Mouse (Mus musculus) embryonic facial prominence, embryonic 13.5 days (tissue): ENCODE data around the gene Slc25a39. TPM values are rescaled to one million over a fixed set of nuclear protein-coding genes. Genes with fewer than 3 reads are reported as not detected.

ENCODE experiments used
- ATAC-seq: fragments of 200-750 bp; cut with Nextera tagmentation; 2 replicates; pipeline ENCODE4 v1.8.0; 2017; ENCODE audit warnings: low read depth; ENCODE audit not compliant: insufficient number of reproducible peaks, insufficient read depth, low FRiP score, low TSS enrichment
- H3K27ac ChIP-seq: fragments of 300-500 bp; sonication (generic); 2 replicates; pipeline ENCODE4 v1.5.1; 2015; ENCODE audit warnings: moderate library complexity, mild to moderate bottlenecking, inconsistent platforms
- H3K27me3 ChIP-seq: fragments of 300-500 bp; sonication (generic); 2 replicates; pipeline ENCODE4 v1.6.1; 2015; ENCODE audit warnings: mild to moderate bottlenecking, inconsistent platforms
- H3K36me3 ChIP-seq: fragments of 300-500 bp; sonication (generic); 2 replicates; pipeline ENCODE4 v1.6.1; 2015; ENCODE audit warnings: mild to moderate bottlenecking, inconsistent platforms
- H3K4me1 ChIP-seq: fragments of 300-500 bp; sonication (generic); 2 replicates; pipeline ENCODE4 v1.6.1; 2015; ENCODE audit warnings: inconsistent platforms
- H3K4me2 ChIP-seq: fragments of 300-500 bp; sonication (generic); 2 replicates; pipeline ENCODE4 v1.6.1; 2015; ENCODE audit warnings: moderate library complexity, mild to moderate bottlenecking, inconsistent platforms
- H3K4me3 ChIP-seq: fragments of 300-500 bp; sonication (generic); 2 replicates; pipeline ENCODE4 v1.5.1; 2015; ENCODE audit warnings: mild to moderate bottlenecking, inconsistent platforms
- H3K9ac ChIP-seq: fragments of 300-500 bp; sonication (generic); 2 replicates; pipeline ENCODE4 v1.6.1; 2015; ENCODE audit warnings: mild to moderate bottlenecking, inconsistent platforms
- H3K9me3 ChIP-seq: fragments of 300-500 bp; sonication (generic); 2 replicates; pipeline ENCODE4 v1.6.1; 2016; ENCODE audit warnings: inconsistent platforms
- WGBS: fragments of 180-500 bp; shearing (Covaris S2); methylation state at CpG from one replicate; pipeline ENCODE4 v1.1.7; 2015; ENCODE audit warnings: mixed read lengths; 5-methylcytosine and 5-hydroxymethylcytosine counted together
- polyA plus RNA-seq: library from polyadenylated mRNA; unstranded; fragments of >200 nt; fragmentation: Nextera tagmentation; extraction: Ambion mirVana; gene quantifications from 2 replicates; pipeline ENCODE4 v1.2.1, GENCODE M21; 2015

Gene Slc25a39
- polyA plus RNA-seq, 1 experiment from 2014 or later, result 191 TPM

GRCm38 (mm10) chr11:102365699-102366098 lies 42.0 kb downstream of the Slc25a39 start:
- H3K27me3 ChIP-seq, result no peaks in the 10 kb centered on the region
- no peaks in the 10 kb centered on the region for H3K36me3 ChIP-seq
- 12% methylated on average over 4 of the region's 4 CpGs for WGBS
- no peak overlapping the region for H3K4me3 ChIP-seq
- ATAC-seq, result no peak
- H3K4me2 ChIP-seq, result no peak overlapping the region
- H3K4me1 ChIP-seq, result 0 out of 2 replicates have a peak, but pooled peaks cover 3% of the 10 kb centered on the region
- no peak overlapping the region for H3K9ac ChIP-seq
- H3K27ac ChIP-seq, result no peak overlapping the region
- H3K9me3 ChIP-seq, result no peaks in the 10 kb centered on the region

GRCm38 (mm10) chr11:102364570-102365371 lies 43.0 kb downstream of the Slc25a39 start:
- no peak overlapping the region for H3K9ac ChIP-seq
- H3K27ac ChIP-seq, result no peak overlapping the region
- H3K4me3 ChIP-seq, result no peak overlapping the region
- no peak overlapping the region for H3K4me2 ChIP-seq
- no peaks in the 10 kb centered on the region for H3K36me3 ChIP-seq
- H3K9me3 ChIP-seq, result no peaks in the 10 kb centered on the region
- ATAC-seq, result peak; percentile 18; the same call in 1 of the 2 replicates
- no peaks in the 10 kb centered on the region for H3K27me3 ChIP-seq
- H3K4me1 ChIP-seq, result 0 out of 2 replicates have a peak, but pooled peaks cover 3% of the 10 kb centered on the region
- WGBS, result 64% methylated on average over 14 of the region's 14 CpGs

- Histone ChIP-seq H3K36me3 (no peaks in the 10 kb centered on the region), H3K27ac (no peak overlapping the region), H3K27me3 (no peaks in the 10 kb centered on the region), H3K9me3 (no peaks in the 10 kb centered on the region), H3K9ac (no peak overlapping the region), H3K4me2 (no peak overlapping the region), H3K4me3 (no peak overlapping the region), H3K4me1 (0 out of 2 replicates have a peak, but pooled peaks cover 3% of the 10 kb centered on the region)
- WGBS, result 50% methylated on average over 2 of the region's 2 CpGs
- ATAC-seq, result no peak
Measured at GRCm38 (mm10) chr11:102363623-102364022, 44.1 kb downstream of the Slc25a39 start.

- Histone ChIP-seq H3K27ac (no peak overlapping the region; the same call in 1 of the 2 replicates), H3K27me3 (peaks cover 3% of the 10 kb centered on the region), H3K9me3 (no peaks in the 10 kb centered on the region), H3K4me3 (no peak overlapping the region), H3K4me1 (0 out of 2 replicates have a peak, but pooled peaks cover 3% of the 10 kb centered on the region), H3K4me2 (no peak overlapping the region), H3K9ac (no peak overlapping the region), H3K36me3 (no peaks in the 10 kb centered on the region)
- WGBS, result 82% methylated on average over 8 of the region's 8 CpGs
- ATAC-seq, result no peak
Measured at GRCm38 (mm10) chr11:102361776-102362495, 45.8 kb downstream of the Slc25a39 start.

GRCm38 (mm10) chr11:102358365-102358764 lies 49.4 kb downstream of the Slc25a39 start:
- Histone ChIP-seq H3K4me2 (0 out of 2 replicates have a peak overlapping the region, but pooled peaks have one; percentile 7), H3K9me3 (no peaks in the 10 kb centered on the region), H3K27ac (no peak overlapping the region), H3K27me3 (peaks cover 7% of the 10 kb centered on the region), H3K4me1 (no peaks in the 10 kb centered on the region), H3K9ac (no peak overlapping the region), H3K4me3 (no peak overlapping the region), H3K36me3 (no peaks in the 10 kb centered on the region)
- no peak for ATAC-seq
- WGBS, result 65% methylated on average over 10 of the region's 10 CpGs

- 73% methylated on average over 31 of the region's 31 CpGs for WGBS
- no peak for ATAC-seq
- no peaks in the 10 kb centered on the region for H3K4me1 ChIP-seq
Measured at GRCm38 (mm10) chr11:102356636-102357350, 51.0 kb downstream of the Slc25a39 start.

GRCm38 (mm10) chr11:102356190-102356589 lies 51.6 kb downstream of the Slc25a39 start:
- no peaks in the 10 kb centered on the region for H3K4me1 ChIP-seq
- no peak overlapping the region for H3K4me3 ChIP-seq
- 82% methylated on average over 12 of the region's 12 CpGs for WGBS
- no peak overlapping the region for H3K4me2 ChIP-seq
- H3K9me3 ChIP-seq, result no peaks in the 10 kb centered on the region
- H3K27ac ChIP-seq, result no peak overlapping the region
- no peaks in the 10 kb centered on the region for H3K36me3 ChIP-seq
- peaks cover 14% of the 10 kb centered on the region for H3K27me3 ChIP-seq
- ATAC-seq, result no peak
- H3K9ac ChIP-seq, result no peak overlapping the region

More at GRCm38 (mm10) chr11:102356636-102357350, 51.0 kb downstream of the Slc25a39 start:
- Histone ChIP-seq H3K9ac (no peak overlapping the region), H3K27ac (no peak overlapping the region), H3K27me3 (peaks cover 13% of the 10 kb centered on the region), H3K9me3 (no peaks in the 10 kb centered on the region), H3K4me3 (no peak overlapping the region), H3K4me2 (no peak overlapping the region), H3K36me3 (no peaks in the 10 kb centered on the region)

- H3K27me3 ChIP-seq, result peaks cover 18% of the 10 kb centered on the region
- no peak overlapping the region for H3K4me3 ChIP-seq
- H3K9me3 ChIP-seq, result no peaks in the 10 kb centered on the region
- 81% methylated on average over 3 of the region's 3 CpGs for WGBS
- H3K9ac ChIP-seq, result no peak overlapping the region
- H3K4me2 ChIP-seq, result no peak overlapping the region
- H3K36me3 ChIP-seq, result no peaks in the 10 kb centered on the region
- no peaks in the 10 kb centered on the region for H3K4me1 ChIP-seq
- ATAC-seq, result no peak
- H3K27ac ChIP-seq, result no peak overlapping the region
Measured at GRCm38 (mm10) chr11:102355501-102355900, 52.2 kb downstream of the Slc25a39 start.

GRCm38 (mm10) chr11:102353021-102353431 lies 54.7 kb downstream of the Slc25a39 start:
- Histone ChIP-seq H3K9ac (no peak overlapping the region), H3K27ac (no peak overlapping the region), H3K4me1 (no peaks in the 10 kb centered on the region), H3K36me3 (no peaks in the 10 kb centered on the region), H3K4me2 (no peak overlapping the region), H3K4me3 (no peak overlapping the region), H3K27me3 (peaks cover 18% of the 10 kb centered on the region), H3K9me3 (no peaks in the 10 kb centered on the region)
- ATAC-seq, result no peak
- 38% methylated on average over 8 of the region's 8 CpGs for WGBS
